Comparison of ENCODE assay signal across 23 mouse cellular contexts in the genomic region with DNA sequence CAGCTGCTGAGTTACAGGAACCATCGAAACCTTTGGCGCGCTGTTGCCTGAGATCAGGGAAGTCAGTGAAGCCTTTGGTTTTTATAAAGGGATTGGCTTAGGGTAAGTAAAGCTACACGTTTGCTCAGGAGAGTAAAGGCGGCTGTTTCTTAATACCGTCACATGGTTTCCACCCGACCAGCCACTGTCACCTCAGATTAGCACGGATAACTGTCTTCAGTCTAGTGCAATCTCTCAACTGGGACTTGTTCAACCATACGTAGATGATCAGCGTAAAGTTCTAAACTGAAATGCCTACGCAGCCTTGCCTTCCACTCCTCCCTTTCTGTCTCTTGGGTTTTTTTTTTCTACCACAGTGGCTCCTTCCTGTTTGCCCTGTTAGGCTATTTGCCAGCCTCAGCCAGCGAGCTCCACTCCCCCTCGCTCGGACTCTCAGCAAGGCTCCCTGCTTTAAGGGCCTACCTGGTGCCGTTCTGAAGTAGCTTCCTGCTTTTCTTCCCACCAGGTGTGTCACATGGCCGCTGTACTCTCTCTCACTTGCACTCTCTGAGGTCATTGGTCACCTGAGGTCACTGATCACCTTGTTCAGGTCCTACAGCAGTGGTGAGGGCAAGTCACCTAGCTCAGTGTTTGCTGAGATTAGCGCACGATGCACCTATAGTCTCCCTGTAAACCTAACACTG. TPM values are rescaled to one million over a fixed set of nuclear protein-coding genes. Genes with fewer than 3 reads are reported as not detected.
A peak's percentile ranks its signal among the peaks of the same experiment; 100 is the strongest.
DNase-seq lines count a peak whose midpoint lies in the region; ATAC-seq and TF ChIP-seq lines count a peak whose summit lies in the region.
"Had no signal": no experiment of that assay in that cellular context is flagged by ENCODE, and none has a peak within 500 bp of the region (broad histone marks: within the 10 kb centered on the region; RNA-seq: fewer than 3 reads in every experiment).

No protein-coding gene starts in this region.

- no peak for TF ChIP-seq CTCF in intestine, postnatal 0 days (IDR thresholded peaks at IDR 0.05; ENCODE audit: low read depth)
- TF ChIP-seq CTCF in liver, postnatal 0 days (IDR thresholded peaks at IDR 0.05; ENCODE audit: low read depth), result no peak

- no peak overlapping the region for H3K4me3 ChIP-seq in intestine, postnatal 0 days (ENCODE audit: low read depth, low read length)
- no peak overlapping the region for H3K4me3 ChIP-seq in intestine, embryonic 15.5 days (replicated peaks)
- H3K4me3 ChIP-seq in liver, postnatal 0 days (ENCODE audit: low read depth, low read length), result no peak overlapping the region
- no peak overlapping the region for H3K4me3 ChIP-seq in liver, embryonic 11.5 days (ENCODE audit: low read depth, low read length)
- H3K4me3 ChIP-seq: forebrain, embryonic 10.5 days; heart, embryonic 10.5 days; hindbrain, embryonic 12.5 days; layer of hippocampus, adult 2 months; left cerebral cortex, adult 2 months; limb, embryonic 12.5 days; neural tube, embryonic 15.5 days; stomach, embryonic 15.5 days had no signal

- no peak overlapping the region for H3K4me2 ChIP-seq in intestine, postnatal 0 days (replicated peaks; ENCODE audit: low read depth)
- H3K4me2 ChIP-seq in intestine, embryonic 15.5 days (replicated peaks), result no peak overlapping the region
- no peak overlapping the region for H3K4me2 ChIP-seq in liver, postnatal 0 days (ENCODE audit: low read depth, low read length)
- no peak overlapping the region for H3K4me2 ChIP-seq in liver, embryonic 11.5 days
- H3K4me2 ChIP-seq: hindbrain, embryonic 12.5 days; limb, embryonic 12.5 days; midbrain, embryonic 11.5 days; neural tube, embryonic 15.5 days; stomach, embryonic 15.5 days had no signal

- H3K27me3 ChIP-seq in intestine, postnatal 0 days (replicated peaks; ENCODE audit: control insufficient read depth, insufficient read depth, low read length), result no peaks in the 10 kb centered on the region
- no peaks in the 10 kb centered on the region for H3K27me3 ChIP-seq in intestine, embryonic 15.5 days (replicated peaks)
- H3K27me3 ChIP-seq in liver, postnatal 0 days (ENCODE audit: insufficient read depth, low read length), result no peaks in the 10 kb centered on the region
- H3K27me3 ChIP-seq in liver, embryonic 11.5 days (replicated peaks; ENCODE audit: control insufficient read depth, insufficient read depth, low read length), result no peaks in the 10 kb centered on the region
- no peaks in the 10 kb centered on the region for H3K27me3 ChIP-seq in splenic B cell, adult 2 months (ENCODE audit: control insufficient read depth, insufficient read depth, low read length, poor library complexity, severe bottlenecking)
- H3K27me3 ChIP-seq: hindbrain, embryonic 12.5 days; limb, embryonic 12.5 days; neural tube, embryonic 15.5 days; stomach, embryonic 15.5 days had no signal

- 66% methylated on average over 18 of the region's 18 CpGs for WGBS in intestine, postnatal 0 days
- WGBS in intestine, embryonic 15.5 days, result 80% methylated on average over 18 of the region's 18 CpGs
- WGBS in liver, postnatal 0 days (ENCODE audit: insufficient replicate concordance), result 62% methylated on average over 18 of the region's 18 CpGs
- WGBS in liver, embryonic 11.5 days, result 81% methylated on average over 18 of the region's 18 CpGs

- H3K4me1 ChIP-seq in intestine, postnatal 0 days (replicated peaks; ENCODE audit: control insufficient read depth, insufficient read depth, low read length), result no peaks in the 10 kb centered on the region
- H3K4me1 ChIP-seq in intestine, embryonic 15.5 days (replicated peaks), result peaks cover 13% of the 10 kb centered on the region
- H3K4me1 ChIP-seq in liver, postnatal 0 days (ENCODE audit: insufficient read depth), result peaks cover 38% of the 10 kb centered on the region
- peaks cover 9% of the 10 kb centered on the region for H3K4me1 ChIP-seq in liver, embryonic 11.5 days (replicated peaks; ENCODE audit: control insufficient read depth, insufficient read depth, low read length)

- no peak for TF ChIP-seq EP300 in liver, postnatal 0 days (IDR thresholded peaks at IDR 0.05; ENCODE audit: low read depth)

- H3K36me3 ChIP-seq in intestine, postnatal 0 days (ENCODE audit: control insufficient read depth, insufficient read depth), result peaks cover 23% of the 10 kb centered on the region
- H3K36me3 ChIP-seq in intestine, embryonic 15.5 days, result 0 out of 2 replicates have a peak, but pooled peaks cover 11% of the 10 kb centered on the region
- peaks cover 23% of the 10 kb centered on the region for H3K36me3 ChIP-seq in liver, postnatal 0 days (replicated peaks; ENCODE audit: insufficient read depth, low read length)
- H3K36me3 ChIP-seq in liver, embryonic 11.5 days (ENCODE audit: control insufficient read depth, insufficient read depth, low read length), result peaks cover 4% of the 10 kb centered on the region
- peaks cover 5% of the 10 kb centered on the region for H3K36me3 ChIP-seq in splenic B cell, adult 2 months (ENCODE audit: control insufficient read depth, insufficient read depth, low read length, poor library complexity, severe bottlenecking)

- H3K9ac ChIP-seq in intestine, postnatal 0 days (ENCODE audit: low read depth, low read length), result no peak overlapping the region
- no peak overlapping the region for H3K9ac ChIP-seq in intestine, embryonic 15.5 days
- no peak overlapping the region for H3K9ac ChIP-seq in liver, postnatal 0 days (replicated peaks)
- H3K9ac ChIP-seq in liver, embryonic 11.5 days (ENCODE audit: low read depth, low read length), result no peak overlapping the region
- H3K9ac ChIP-seq: hindbrain, embryonic 12.5 days; limb, embryonic 12.5 days; neural tube, embryonic 15.5 days; stomach, embryonic 15.5 days had no signal

- DNase-seq in liver, postnatal 0 days, result no peak
- no peak for DNase-seq in liver, embryonic 11.5 days (ENCODE audit: low spot score)
- DNase-seq in lung, postnatal 4 days, result peak; percentile 33 to 59
- peak; percentile 20 for DNase-seq in splenic B cell, adult 2 months (ENCODE audit: low read depth, low spot score)
- no peak for DNase-seq in ovary, postnatal 14 days (ENCODE audit: low spot score)
- DNase-seq in cerebellum, postnatal 25 days, result no peak
- DNase-seq: adrenal gland, postnatal 10 days; cerebellum, adult 2 months; gastrocnemius, postnatal 10 days; heart, postnatal 10 days; spleen, adult 18-20 months had no signal

- peak; percentile 17; the same call in 1 of the 2 replicates for ATAC-seq in intestine, postnatal 0 days
- no peak for ATAC-seq in intestine, embryonic 15.5 days
- ATAC-seq in liver, postnatal 0 days, result no peak
- ATAC-seq in liver, embryonic 11.5 days (replicated peaks; ENCODE audit: low FRiP score), result no peak
- ATAC-seq: inflammation-experienced regulatory T-cells, adult 6 months had no signal

- no peaks in the 10 kb centered on the region for H3K9me3 ChIP-seq in intestine, postnatal 0 days (ENCODE audit: control insufficient read depth)
- no peaks in the 10 kb centered on the region for H3K9me3 ChIP-seq in intestine, embryonic 15.5 days
- no peaks in the 10 kb centered on the region for H3K9me3 ChIP-seq in liver, postnatal 0 days (ENCODE audit: low read length)
- H3K9me3 ChIP-seq in liver, embryonic 11.5 days (ENCODE audit: control insufficient read depth, low read length), result no peaks in the 10 kb centered on the region
- H3K9me3 ChIP-seq: forebrain, embryonic 10.5 days; heart, embryonic 10.5 days; hindbrain, embryonic 12.5 days; limb, embryonic 12.5 days; neural tube, embryonic 15.5 days; stomach, embryonic 15.5 days had no signal

- peak overlapping the region; percentile 46; the same call in 1 of the 2 replicates for H3K27ac ChIP-seq in intestine, postnatal 0 days (ENCODE audit: low read depth, low read length)
- H3K27ac ChIP-seq in intestine, embryonic 15.5 days, result no peak overlapping the region
- peak overlapping the region; percentile 30; the same call in 1 of the 2 replicates for H3K27ac ChIP-seq in liver, postnatal 0 days (ENCODE audit: low read depth)
- H3K27ac ChIP-seq in liver, embryonic 11.5 days (ENCODE audit: low read depth, low read length), result no peak overlapping the region
- H3K27ac ChIP-seq: forebrain, embryonic 10.5 days; heart, embryonic 10.5 days; hindbrain, embryonic 12.5 days; layer of hippocampus, adult 2 months; left cerebral cortex, adult 2 months; limb, embryonic 12.5 days; neural tube, embryonic 15.5 days; stomach, embryonic 15.5 days had no signal

RNA-seq across cellular contexts. Expression of a gene that starts 4.0 kb away (rescaled TPM):
- 68.6 and 78.1 TPM in 2 replicates for polyA plus RNA-seq in intestine, postnatal 0 days (2015; fragmentation: Nextera tagmentation; extraction: Ambion mirVana)
- 41.4 and 42.4 TPM in 2 replicates for polyA plus RNA-seq in intestine, embryonic 15.5 days (2015; fragmentation: Nextera tagmentation; extraction: Ambion mirVana)
- polyA plus RNA-seq in liver, postnatal 0 days (2015; fragmentation: Nextera tagmentation; extraction: Ambion mirVana), result 27.7 and 28.9 TPM in 2 replicates
- polyA plus RNA-seq in liver, embryonic 11.5 days (2014; fragmentation: Nextera tagmentation; extraction: Ambion mirVana), result 31.2 and 31.6 TPM in 2 replicates

RNA-seq across cellular contexts. Expression of a gene that starts 17.8 kb away (rescaled TPM):
- polyA plus RNA-seq in intestine, postnatal 0 days (2015; fragmentation: Nextera tagmentation; extraction: Ambion mirVana), result 2.8 and 2.9 TPM in 2 replicates
- polyA plus RNA-seq in intestine, embryonic 15.5 days (2015; fragmentation: Nextera tagmentation; extraction: Ambion mirVana), result 3.5 and 4.5 TPM in 2 replicates
- polyA plus RNA-seq in liver, postnatal 0 days (2015; fragmentation: Nextera tagmentation; extraction: Ambion mirVana), result 0.75 and 1.4 TPM in 2 replicates
- polyA plus RNA-seq in liver, embryonic 11.5 days (2014; fragmentation: Nextera tagmentation; extraction: Ambion mirVana), result 0.27 and 0.78 TPM in 2 replicates

Comparison
In these comparisons a context has a peak if more than half of its experiments do, and no peak if none do; other contexts are left out.
1. H3K27ac ChIP-seq: peak in intestine, postnatal 0 days (single experiment) and liver, postnatal 0 days (single experiment); none in intestine, embryonic 15.5 days (single experiment) and liver, embryonic 11.5 days (single experiment).
2. DNase-seq: peak in lung, postnatal 4 days (2 of 2) and splenic B cell, adult 2 months (single experiment); none in liver, postnatal 0 days (single experiment), liver, embryonic 11.5 days (single experiment), ovary, postnatal 14 days (single experiment) and cerebellum, postnatal 25 days (0 of 2).